In the genomic region with DNA sequence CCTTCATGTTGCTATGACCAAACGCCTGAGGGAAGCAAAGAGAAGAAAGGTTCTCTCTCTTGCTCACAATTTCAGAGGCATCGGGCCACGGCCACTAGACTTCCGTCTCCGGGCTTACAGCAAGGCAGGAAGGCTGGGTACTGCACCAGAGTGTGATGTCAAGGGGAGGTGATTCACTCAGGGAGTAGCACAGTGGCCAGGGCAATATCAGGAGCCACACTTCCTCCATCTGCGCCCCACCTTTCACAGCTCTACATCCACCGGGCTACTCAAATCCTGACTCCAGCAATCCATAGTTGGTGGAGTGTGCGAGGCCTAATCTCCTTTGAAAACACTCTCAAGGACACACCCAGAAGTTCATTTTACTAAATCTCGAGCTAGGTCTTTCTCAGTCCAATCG, we compare ENCODE assay signal across 22 mouse cellular contexts. TPM values are rescaled to one million over a fixed set of nuclear protein-coding genes. Genes with fewer than 3 reads are reported as not detected.
DNase-seq lines count a peak whose midpoint lies in the region; ATAC-seq and TF ChIP-seq lines count a peak whose summit lies in the region.
"Had no signal": no experiment of that assay in that cellular context is flagged by ENCODE, and none has a peak within 500 bp of the region (broad histone marks: within the 10 kb centered on the region; RNA-seq: fewer than 3 reads in every experiment).

No protein-coding gene starts in this region.

- no peak overlapping the region for H3K4me3 ChIP-seq in intestine, embryonic 15.5 days (replicated peaks)
- no peak overlapping the region for H3K4me3 ChIP-seq in intestine, embryonic 16.5 days (ENCODE audit: low read length)
- no peak overlapping the region for H3K4me3 ChIP-seq in intestine, postnatal 0 days (ENCODE audit: low read depth, low read length)
- H3K4me3 ChIP-seq in stomach, postnatal 0 days (ENCODE audit: low read depth, low read length): no peak overlapping the region

- H3K27ac ChIP-seq in intestine, embryonic 15.5 days: no peak overlapping the region
- no peak overlapping the region for H3K27ac ChIP-seq in intestine, embryonic 16.5 days (ENCODE audit: low read length)
- H3K27ac ChIP-seq in intestine, postnatal 0 days (ENCODE audit: low read depth, low read length): no peak overlapping the region
- no peak overlapping the region for H3K27ac ChIP-seq in stomach, postnatal 0 days (replicated peaks)

- H3K36me3 ChIP-seq in intestine, embryonic 15.5 days: no peaks in the 10 kb centered on the region
- no peaks in the 10 kb centered on the region for H3K36me3 ChIP-seq in intestine, embryonic 16.5 days (ENCODE audit: control insufficient read depth, insufficient read depth, low read length)
- no peaks in the 10 kb centered on the region for H3K36me3 ChIP-seq in intestine, postnatal 0 days (ENCODE audit: control insufficient read depth, insufficient read depth)
- no peaks in the 10 kb centered on the region for H3K36me3 ChIP-seq in stomach, postnatal 0 days (ENCODE audit: control insufficient read depth, insufficient read depth, low read length)

- no peak overlapping the region for H3K4me2 ChIP-seq in intestine, embryonic 15.5 days (replicated peaks)
- H3K4me2 ChIP-seq in intestine, embryonic 16.5 days (ENCODE audit: low read depth, low read length): no peak overlapping the region
- 0 out of 2 replicates have a peak overlapping the region, but pooled peaks have one; percentile 3 for H3K4me2 ChIP-seq in intestine, postnatal 0 days (replicated peaks; ENCODE audit: low read depth)
- H3K4me2 ChIP-seq in stomach, postnatal 0 days (replicated peaks; ENCODE audit: low read depth): no peak overlapping the region

- WGBS in intestine, embryonic 15.5 days: 84% methylated on average over 10 of the region's 10 CpGs
- 80% methylated on average over 10 of the region's 10 CpGs for WGBS in intestine, embryonic 16.5 days
- 58% methylated on average over 10 of the region's 10 CpGs for WGBS in intestine, postnatal 0 days
- 85% methylated on average over 10 of the region's 10 CpGs for WGBS in stomach, postnatal 0 days

- H3K27me3 ChIP-seq in intestine, embryonic 15.5 days (replicated peaks): no peaks in the 10 kb centered on the region
- H3K27me3 ChIP-seq in intestine, embryonic 16.5 days (replicated peaks; ENCODE audit: control insufficient read depth, insufficient read depth, low read length): no peaks in the 10 kb centered on the region
- H3K27me3 ChIP-seq in intestine, postnatal 0 days (replicated peaks; ENCODE audit: control insufficient read depth, insufficient read depth, low read length): no peaks in the 10 kb centered on the region
- H3K27me3 ChIP-seq in stomach, postnatal 0 days (ENCODE audit: control insufficient read depth, insufficient read depth, low read length): no peaks in the 10 kb centered on the region
- H3K27me3 ChIP-seq: CH12.LX, Patski had no signal

- no peak for TF ChIP-seq CTCF in intestine, postnatal 0 days (IDR thresholded peaks at IDR 0.05; ENCODE audit: low read depth)
- TF ChIP-seq CTCF in stomach, postnatal 0 days (IDR thresholded peaks at IDR 0.05; ENCODE audit: low read depth): no peak

- H3K9me3 ChIP-seq in intestine, embryonic 15.5 days: no peaks in the 10 kb centered on the region
- no peaks in the 10 kb centered on the region for H3K9me3 ChIP-seq in intestine, embryonic 16.5 days (ENCODE audit: control insufficient read depth, low read length)
- no peaks in the 10 kb centered on the region for H3K9me3 ChIP-seq in intestine, postnatal 0 days (ENCODE audit: control insufficient read depth)
- H3K9me3 ChIP-seq in stomach, postnatal 0 days (ENCODE audit: control insufficient read depth, low read length): no peaks in the 10 kb centered on the region
- H3K9me3 ChIP-seq: G1E had no signal

- 0 out of 2 replicates have a peak, but pooled peaks have one; percentile 36 for ATAC-seq in intestine, embryonic 15.5 days
- ATAC-seq in intestine, embryonic 16.5 days: peak; percentile 51
- peak; percentile 58 for ATAC-seq in intestine, postnatal 0 days
- ATAC-seq in stomach, postnatal 0 days (ENCODE audit: low FRiP score, low TSS enrichment): peak; percentile 87
- ATAC-seq: activated CD4-positive, CD25-positive, alpha-beta regulatory T cell, adult 4 months; CD4-positive, CD25-positive, alpha-beta regulatory T cell, adult 4 months; Patski had no signal

- DNase-seq in stomach, postnatal 0 days (ENCODE audit: low spot score): peak; percentile 34
- no peak for DNase-seq in adrenal gland, adult 2 months
- no peak for DNase-seq in adrenal gland, adult 8-10 months
- no peak for DNase-seq in adrenal gland, postnatal 14 days
- no peak for DNase-seq in frontal cortex, postnatal 36 days (ENCODE audit: low spot score in 2 of 2)
- DNase-seq: adrenal gland, postnatal 10 days; adrenal gland, postnatal 25 days; adrenal gland, postnatal 36 days; B cell, adult 2 months; cerebellum, adult 11 months; cerebellum, adult 11-12 months; cerebellum, adult 18-20 months; cerebellum, adult 2 months; cerebellum, adult 8-10 months had no signal

- no peak for TF ChIP-seq EP300 in stomach, postnatal 0 days (optimal IDR thresholded peaks at IDR 0.05)

- H3K9ac ChIP-seq in intestine, embryonic 15.5 days: no peak overlapping the region
- H3K9ac ChIP-seq in intestine, embryonic 16.5 days (ENCODE audit: low read depth, low read length): no peak overlapping the region
- no peak overlapping the region for H3K9ac ChIP-seq in intestine, postnatal 0 days (ENCODE audit: low read depth, low read length)
- H3K9ac ChIP-seq in stomach, postnatal 0 days (ENCODE audit: low read length): no peak overlapping the region

- H3K4me1 ChIP-seq in intestine, embryonic 15.5 days (replicated peaks): peaks cover 5% of the 10 kb centered on the region; the same call in 1 of the 2 replicates
- peaks cover 3% of the 10 kb centered on the region; the same call in 1 of the 2 replicates for H3K4me1 ChIP-seq in intestine, embryonic 16.5 days (ENCODE audit: control insufficient read depth, insufficient read depth, low read length)
- H3K4me1 ChIP-seq in intestine, postnatal 0 days (replicated peaks; ENCODE audit: control insufficient read depth, insufficient read depth, low read length): 0 out of 2 replicates have a peak, but pooled peaks cover 9% of the 10 kb centered on the region
- H3K4me1 ChIP-seq in stomach, postnatal 0 days (replicated peaks; ENCODE audit: control insufficient read depth, insufficient read depth): no peaks in the 10 kb centered on the region

RNA-seq across cellular contexts. Expression of a gene that starts 17.1 kb away (rescaled TPM):
- 7.5 and 8.2 TPM in 2 replicates for polyA plus RNA-seq in intestine, embryonic 15.5 days (2015; fragmentation: Nextera tagmentation; extraction: Ambion mirVana)
- 8.6 and 10.1 TPM in 2 replicates for polyA plus RNA-seq in intestine, embryonic 16.5 days (2015; fragmentation: Nextera tagmentation; extraction: Ambion mirVana)
- polyA plus RNA-seq in intestine, postnatal 0 days (2015; fragmentation: Nextera tagmentation; extraction: Ambion mirVana): 15.6 and 15.7 TPM in 2 replicates
- 3.0 and 3.2 TPM in 2 replicates for polyA plus RNA-seq in stomach, postnatal 0 days (2015; fragmentation: Nextera tagmentation; extraction: Ambion mirVana)
- total RNA-seq in adrenal gland, adult 2 months (2021): 10 to 100 TPM; 36.7 to 45.8 TPM
- 44.3 and 56.7 TPM in 2 replicates for polyA plus RNA-seq in adrenal gland, adult 2 months (2012; rRNA removed)
- total RNA-seq in adrenal gland, adult 8-10 months (2022): 10 to 100 TPM; 30.4 to 40.3 (median 35.3) TPM
- total RNA-seq in adrenal gland, postnatal 14 days (2021): 28.9 and 34.1 TPM in 2 replicates

Comparison
In these comparisons a context has a peak if more than half of its experiments do, and no peak if none do; other contexts are left out.
1. ATAC-seq: peak in every context shown above with its lines; median percentile 87 in stomach, postnatal 0 days; 58 in intestine, postnatal 0 days; 51 in intestine, embryonic 16.5 days; 36 in intestine, embryonic 15.5 days.